Mouse (Mus musculus) lung, adult 18-20 months (tissue): ENCODE results near the gene Kbtbd4.

Experiments
- DNase-seq, 2 experiments: peaks; one replicate each; pipeline ENCODE4 v3.0.0; 2022; ENCODE audit warnings: mixed read lengths in 2 of 2

The Kbtbd4 gene

DNA sequence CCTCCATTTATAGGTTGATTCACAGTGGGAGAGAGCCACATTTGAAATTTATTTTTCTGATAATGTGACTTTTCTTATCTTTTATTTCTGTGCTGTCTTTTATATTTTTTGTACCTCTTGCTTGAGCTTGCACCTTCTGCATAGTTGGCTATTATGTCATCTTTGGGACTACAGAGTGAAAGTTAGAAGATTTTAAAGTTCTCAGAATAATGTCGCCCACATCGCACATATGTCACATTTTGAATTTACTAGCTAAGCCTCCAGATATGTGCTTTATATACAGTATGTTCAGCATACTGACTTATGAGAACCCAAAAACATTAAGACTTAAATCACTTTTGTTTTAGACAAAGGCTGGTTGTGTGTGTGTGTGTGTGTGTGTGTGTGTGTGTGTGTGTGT lies 55.5 kb downstream of the Kbtbd4 start:
- DNase-seq = no peak
